Mouse (Mus musculus) liver, postnatal 0 days (tissue): ENCODE measurements at regions not wholly inside any gene's neighbourhood (a gene's known extent, or its start where the extent isn't known, plus 50 kb on each side); places are given as distances from the start of the nearest gene placed in this dataset.

Experiments
- CTCF ChIP-seq: sonication (generic); IDR thresholded peaks from 2 replicates; pipeline ENCODE4 v1.5.1; 2016; ENCODE audit warnings: antibody characterized with exemption, low read depth
- EP300 ChIP-seq: IDR thresholded peaks from 2 replicates; pipeline ENCODE4 v1.6.1; 2016; ENCODE audit warnings: antibody characterized with exemption, low read depth, mild to moderate bottlenecking

DNA sequence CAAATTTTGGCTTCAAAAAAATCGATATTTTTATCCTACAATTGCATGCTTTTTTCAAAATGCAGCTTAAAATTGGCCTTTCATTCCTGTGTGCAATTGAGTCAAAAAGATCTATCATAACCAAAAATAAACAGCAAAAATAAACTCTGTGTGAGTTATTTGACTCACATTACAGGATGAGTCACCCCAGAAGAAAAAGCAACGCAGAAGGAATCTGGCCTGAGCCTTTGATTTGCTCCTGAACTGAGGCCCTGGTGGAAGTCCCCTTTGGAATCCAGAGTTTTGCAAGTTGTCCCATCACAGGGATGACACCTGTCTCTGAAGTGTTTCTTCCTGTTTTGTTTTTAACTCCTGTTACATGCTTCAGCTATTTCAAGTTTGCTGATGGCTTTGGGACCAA, 429.2 kb upstream of the Clnk start:
- TF ChIP-seq CTCF (no peak), EP300 (no peak)
